Mouse (Mus musculus): ENCODE measurements around the gene Ngdn.

DNA sequence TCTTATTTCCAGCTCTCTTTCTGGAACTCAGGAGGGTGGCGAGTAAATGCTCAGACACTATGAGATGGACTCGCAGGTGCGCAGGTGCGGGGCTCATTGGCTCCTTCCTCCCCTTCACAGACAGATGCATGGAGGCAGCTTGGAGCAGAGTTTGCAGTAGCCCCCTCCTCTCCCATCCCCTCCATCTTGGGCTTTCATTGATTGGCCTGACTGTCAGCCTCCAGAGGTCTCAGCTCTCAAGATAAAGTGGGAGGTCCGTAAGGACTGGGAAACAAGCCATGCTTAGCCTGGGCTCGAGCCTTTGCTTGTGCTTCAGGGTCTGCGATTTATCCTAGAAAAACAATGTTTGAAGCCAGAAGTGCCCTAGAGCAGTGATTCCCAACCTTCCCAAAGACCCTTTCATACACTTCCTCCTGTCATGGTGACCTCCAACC, 12.6 kb upstream of the Ngdn start:
- TF ChIP-seq MAX (IDR thresholded peaks at IDR 0.05; ENCODE audit: low read length): no peak
- TF ChIP-seq EP300 (IDR thresholded peaks at IDR 0.05; ENCODE audit: low read depth in 1 of 2, low read length in 2 of 2): no peak
- no peak for TF ChIP-seq POLR2A (IDR thresholded peaks at IDR 0.05; ENCODE audit: control insufficient read depth in 1 of 2, insufficient read depth in 1 of 2, low read depth in 1 of 2, low read length in 2 of 2, poor library complexity in 1 of 2)
- TF ChIP-seq ZC3H11A (IDR thresholded peaks at IDR 0.05; ENCODE audit: low read depth, low read length): no peak
- no peak for TF ChIP-seq CTCF (IDR thresholded peaks at IDR 0.05 in 2 of 3, conservative IDR thresholded peaks at IDR 0.05 in 1 of 3; ENCODE audit: control insufficient read depth in 1 of 3, insufficient read depth in 1 of 3, low read depth in 2 of 3, low read length in 3 of 3, poor library complexity in 1 of 3, severe bottlenecking in 1 of 3)
- no peak for TF ChIP-seq CHD2 (IDR thresholded peaks at IDR 0.05; ENCODE audit: low read length)
- TF ChIP-seq ZMIZ1 (IDR thresholded peaks at IDR 0.05; ENCODE audit: low read depth, low read length): no peak
- TF ChIP-seq GATA1 (IDR thresholded peaks at IDR 0.05; ENCODE audit: low read depth, low read length): no peak
